Mouse (Mus musculus) cortical plate, adult 2 months (tissue): ENCODE data around the gene Zbtb40.

Experiments
- CTCF ChIP-seq: fragments of 200-500 bp; IDR thresholded peaks from 2 replicates; pipeline ENCODE4 v1.5.1; 2011; ENCODE audit warnings: mild to moderate bottlenecking, control low read depth, low read length; ENCODE audit not compliant: insufficient read depth; ENCODE audit errors: extremely low read depth
- POLR2A ChIP-seq: fragments of 200-500 bp; IDR thresholded peaks from 2 replicates; pipeline ENCODE4 v1.6.1; 2011; ENCODE audit warnings: mild to moderate bottlenecking, low read length, control low read depth; ENCODE audit not compliant: insufficient read depth; ENCODE audit errors: extremely low read depth

- TF ChIP-seq POLR2A, result no peak
- TF ChIP-seq CTCF, result no peak
Measured at GRCm38 (mm10) chr4:137053810-137054209, 5.2 kb upstream of the Zbtb40 start.
